Mouse (Mus musculus): ENCODE data around the gene Gm9495. TPM values are rescaled to one million over a fixed set of nuclear protein-coding genes. Genes with fewer than 3 reads are reported as not detected.
"Not testable (repeated sequence)": the region's sequence is repeated elsewhere in the genome, so short reads cannot be mapped to it uniquely, and the experiment has no call there.

Gm9495 gene
- polyA plus RNA-seq (2015; fragmentation: Nextera tagmentation; extraction: Ambion mirVana), result not detected in 2 replicates

DNA sequence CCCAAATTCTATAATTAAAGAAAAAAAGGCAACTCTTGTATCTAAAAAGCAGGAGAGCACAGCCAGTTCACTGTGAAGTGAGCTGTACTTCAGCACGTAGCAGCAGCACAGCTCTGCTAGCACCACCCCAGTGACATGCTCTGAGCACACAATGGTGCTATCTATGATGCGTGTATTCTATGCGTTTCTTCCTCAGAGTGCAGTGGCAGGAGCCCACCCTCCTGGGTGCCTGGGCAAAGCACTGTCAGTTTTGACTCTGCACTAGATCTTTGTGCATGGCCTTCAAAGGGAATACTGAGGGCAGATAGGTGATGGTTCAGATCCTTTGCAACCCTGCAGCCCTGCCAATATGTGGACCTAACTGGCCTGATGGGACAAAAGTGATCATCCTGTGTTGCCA lies at the start of gene Gm9495:
Gene Gm9495, minus strand, starts transcription at position 101 of the 400 bp plus-strand sequence.
- H3K27me3 ChIP-seq; H3K9ac ChIP-seq; H3K4me2 ChIP-seq; H3K9me3 ChIP-seq (replicated peaks); H3K4me1 ChIP-seq (replicated peaks); H3K36me3 ChIP-seq; ATAC-seq (ENCODE audit: low read depth); H3K27ac ChIP-seq; DNase-seq; H3K4me3 ChIP-seq (replicated peaks): not testable (repeated sequence)
- 79% methylated on average over 2 of the region's 3 CpGs for WGBS (ENCODE audit: insufficient replicate concordance)

GRCm38 (mm10) chr8:69474946-69475345 lies 21.6 kb upstream of the Gm9495 start:
- WGBS (ENCODE audit: insufficient replicate concordance), result 63% methylated on average over 3 of the region's 3 CpGs
- not testable (repeated sequence) for H3K36me3 ChIP-seq; H3K9ac ChIP-seq; H3K4me3 ChIP-seq (replicated peaks); H3K27ac ChIP-seq; DNase-seq; H3K4me1 ChIP-seq (replicated peaks); ATAC-seq (ENCODE audit: low read depth); H3K27me3 ChIP-seq; H3K9me3 ChIP-seq (replicated peaks); H3K4me2 ChIP-seq

DNA sequence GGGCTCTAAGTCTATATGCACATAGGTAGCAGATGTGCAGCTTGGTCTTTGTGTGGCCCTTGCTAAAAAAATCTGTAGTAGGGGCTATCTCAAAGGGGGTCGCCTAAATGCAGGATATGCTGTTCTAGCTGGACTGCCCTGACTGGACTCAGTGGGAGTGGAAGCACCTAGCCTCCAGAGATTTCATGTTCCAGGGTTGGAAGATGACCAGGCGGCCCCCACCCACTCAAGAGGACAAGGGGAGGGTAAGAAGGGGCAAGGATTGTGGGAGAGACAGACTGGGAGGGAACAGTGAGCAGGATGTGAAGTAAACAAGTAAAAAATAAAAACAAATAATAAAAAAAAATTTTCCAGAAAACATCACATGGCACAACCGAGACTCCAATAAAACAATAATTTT lies 33.3 kb downstream of the Gm9495 start:
- H3K4me2 ChIP-seq; H3K4me1 ChIP-seq (replicated peaks); H3K4me3 ChIP-seq (replicated peaks); DNase-seq; H3K9me3 ChIP-seq (replicated peaks); ATAC-seq (ENCODE audit: low read depth); H3K27ac ChIP-seq; H3K36me3 ChIP-seq; H3K27me3 ChIP-seq; H3K9ac ChIP-seq: not testable (repeated sequence)
- WGBS (ENCODE audit: insufficient replicate concordance), result 51% methylated on average over 3 of the region's 3 CpGs

DNA sequence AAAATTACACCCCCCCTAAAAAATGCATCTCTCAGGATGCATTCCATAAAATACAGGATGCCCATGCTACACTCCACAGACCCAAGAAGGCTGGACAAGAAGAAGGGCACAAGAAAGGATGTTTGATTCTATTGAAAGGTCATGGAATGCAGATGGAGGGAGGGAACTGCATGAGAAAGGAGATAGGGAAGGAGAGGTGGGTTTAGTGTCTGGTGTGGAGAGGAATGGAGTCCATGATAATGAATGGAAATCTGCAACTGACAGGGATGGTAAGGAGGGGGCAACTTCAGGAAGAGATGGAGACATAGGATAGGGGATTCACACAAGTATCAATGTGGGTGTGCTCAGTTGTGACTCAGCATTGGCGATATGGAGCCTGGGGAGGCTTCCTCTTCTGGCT lies 39.0 kb downstream of the Gm9495 start:
- Histone ChIP-seq H3K27me3 (no peaks in the 10 kb centered on the region), H3K4me2 (no peak overlapping the region), H3K9me3 (replicated peaks) (no peaks in the 10 kb centered on the region), H3K4me3 (replicated peaks) (no peak overlapping the region), H3K9ac (no peak overlapping the region), H3K4me1 (replicated peaks) (no peaks in the 10 kb centered on the region), H3K36me3 (no peaks in the 10 kb centered on the region), H3K27ac (no peak overlapping the region)
- ATAC-seq (ENCODE audit: low read depth) (no peak), DNase-seq (no peak)
- WGBS (ENCODE audit: insufficient replicate concordance), result 67% methylated on average over 1 of the region's 1 CpGs

GRCm38 (mm10) chr8:69404768-69405167 lies 48.6 kb downstream of the Gm9495 start:
- 61% methylated on average over 6 of the region's 6 CpGs for WGBS (ENCODE audit: insufficient replicate concordance)
- Histone ChIP-seq H3K9ac (no peak overlapping the region), H3K4me2 (no peak overlapping the region), H3K27me3 (no peaks in the 10 kb centered on the region), H3K4me3 (replicated peaks) (no peak overlapping the region), H3K27ac (no peak overlapping the region), H3K36me3 (no peaks in the 10 kb centered on the region), H3K4me1 (replicated peaks) (peaks cover 4% of the 10 kb centered on the region; the same call in 1 of the 2 replicates), H3K9me3 (replicated peaks) (no peaks in the 10 kb centered on the region)
- ATAC-seq (ENCODE audit: low read depth) (peak; percentile 50; the same call in 1 of the 2 replicates), DNase-seq (no peak)

DNA sequence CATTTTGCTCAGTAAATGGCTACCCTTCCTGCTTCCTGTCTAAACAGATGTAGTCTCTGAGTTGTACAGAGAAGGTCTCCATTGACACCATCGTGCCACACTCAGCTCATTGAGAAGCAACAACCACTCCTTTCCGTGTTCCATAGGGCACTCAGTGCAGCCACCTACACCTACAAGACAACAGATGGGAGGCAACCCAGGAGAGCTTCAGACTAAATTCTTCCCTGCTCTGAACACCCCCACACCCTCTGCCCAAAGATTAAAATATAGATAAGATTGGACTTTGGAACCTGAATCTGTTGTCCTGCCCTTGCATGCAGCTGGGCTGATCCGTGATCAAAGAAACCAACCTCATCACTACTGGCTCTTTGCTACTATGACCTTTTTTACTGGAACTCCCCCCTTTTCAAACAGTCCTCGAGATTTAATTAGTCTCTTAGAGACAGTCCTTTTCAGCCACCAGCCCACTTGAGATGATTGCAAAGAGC lies 53.4 kb downstream of the Gm9495 start:
- Histone ChIP-seq H3K27ac (peak overlapping the region; percentile 39; the same call in 1 of the 2 replicates), H3K9me3 (replicated peaks) (no peaks in the 10 kb centered on the region), H3K4me2 (peak overlapping the region; percentile 69), H3K4me3 (replicated peaks) (peak overlapping the region; percentile 57), H3K9ac (no peak overlapping the region), H3K4me1 (replicated peaks) (peaks cover 14% of the 10 kb centered on the region), H3K36me3 (no peaks in the 10 kb centered on the region), H3K27me3 (no peaks in the 10 kb centered on the region)
- 51% methylated on average over 4 of the region's 4 CpGs for WGBS (ENCODE audit: insufficient replicate concordance)
- ATAC-seq (ENCODE audit: low read depth) (no peak), DNase-seq (no peak)

GRCm38 (mm10) chr8:69399181-69399955 lies 54.0 kb downstream of the Gm9495 start:
- Histone ChIP-seq H3K36me3 (no peaks in the 10 kb centered on the region), H3K27me3 (no peaks in the 10 kb centered on the region), H3K9ac (peak overlapping the region; percentile 55; the same call in 1 of the 2 replicates), H3K9me3 (replicated peaks) (no peaks in the 10 kb centered on the region), H3K27ac (peak overlapping the region; percentile 39), H3K4me1 (replicated peaks) (peaks cover 18% of the 10 kb centered on the region), H3K4me2 (peak overlapping the region; percentile 69), H3K4me3 (replicated peaks) (peak overlapping the region; percentile 57)
- DNase-seq, result no peak
- ATAC-seq (ENCODE audit: low read depth), result peak; percentile 55
- WGBS (ENCODE audit: insufficient replicate concordance), result 16% methylated on average over 43 of the region's 43 CpGs

DNA sequence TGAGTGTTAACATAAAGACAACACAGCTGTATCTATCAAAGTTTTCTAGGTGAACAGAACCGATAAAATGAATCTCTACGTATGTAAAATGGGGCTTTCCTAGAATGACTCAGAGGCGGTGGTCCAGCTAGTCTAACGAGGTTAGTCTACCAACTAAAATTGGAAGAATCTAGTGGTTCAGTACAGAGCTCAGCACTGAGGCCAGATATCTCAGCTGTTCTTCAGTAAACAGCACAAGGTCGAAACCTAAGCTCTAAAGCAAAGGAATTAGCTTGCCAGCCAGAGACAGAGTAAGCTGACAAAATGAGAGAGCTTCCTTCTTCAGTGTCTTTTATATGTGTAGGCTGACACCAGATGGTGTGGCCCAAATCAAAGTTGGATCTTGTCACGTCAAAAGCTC lies 57.2 kb downstream of the Gm9495 start:
- ATAC-seq (ENCODE audit: low read depth) (no peak), DNase-seq (no peak)
- H3K27ac ChIP-seq, result no peak overlapping the region
- H3K4me3 ChIP-seq (replicated peaks), result no peak overlapping the region
- no peak overlapping the region for H3K4me2 ChIP-seq
- no peaks in the 10 kb centered on the region for H3K9me3 ChIP-seq (replicated peaks)
- no peaks in the 10 kb centered on the region for H3K36me3 ChIP-seq
- WGBS (ENCODE audit: insufficient replicate concordance), result 57% methylated on average over 6 of the region's 6 CpGs
- H3K27me3 ChIP-seq, result no peaks in the 10 kb centered on the region
- no peak overlapping the region for H3K9ac ChIP-seq
- peaks cover 20% of the 10 kb centered on the region for H3K4me1 ChIP-seq (replicated peaks)

- Histone ChIP-seq H3K36me3 (no peaks in the 10 kb centered on the region), H3K27me3 (no peaks in the 10 kb centered on the region), H3K9ac (peak overlapping the region; percentile 69), H3K4me2 (peak overlapping the region; percentile 69), H3K9me3 (replicated peaks) (no peaks in the 10 kb centered on the region), H3K27ac (peak overlapping the region; percentile 30), H3K4me3 (replicated peaks) (peak overlapping the region; percentile 63), H3K4me1 (replicated peaks) (peaks cover 20% of the 10 kb centered on the region)
- ATAC-seq (ENCODE audit: low read depth) (peak; percentile 89), DNase-seq (peak; percentile 66)
- 1% methylated on average over 26 of the region's 26 CpGs for WGBS (ENCODE audit: insufficient replicate concordance)
Measured at GRCm38 (mm10) chr8:69395050-69395789, 58.1 kb downstream of the Gm9495 start.

DNA sequence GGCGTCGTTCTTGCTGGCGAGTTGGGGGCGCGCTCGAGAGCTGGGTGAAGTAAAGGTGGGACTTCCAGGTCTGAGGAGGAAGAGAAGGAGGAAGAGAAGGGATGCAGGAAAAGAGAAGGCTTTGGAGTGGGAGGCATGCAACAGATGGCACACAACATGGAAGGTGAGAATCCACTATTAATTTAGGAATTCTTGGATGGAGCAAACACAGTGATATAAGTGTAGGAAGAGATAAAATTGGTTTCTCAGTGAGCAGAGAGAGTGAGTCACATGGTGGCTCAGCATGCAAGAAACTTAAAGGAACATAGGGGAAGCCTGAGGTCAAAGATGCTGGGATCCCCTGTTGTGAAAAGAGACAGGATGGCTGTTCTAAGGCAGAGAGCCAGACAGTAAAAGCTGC lies 69.0 kb downstream of the Gm9495 start:
- no peak for DNase-seq
- 86% methylated on average over 6 of the region's 6 CpGs for WGBS (ENCODE audit: insufficient replicate concordance)
- ATAC-seq (ENCODE audit: low read depth), result no peak
- H3K4me3 ChIP-seq (replicated peaks), result no peak overlapping the region
- no peak overlapping the region for H3K4me2 ChIP-seq
- no peak overlapping the region for H3K9ac ChIP-seq
- H3K27me3 ChIP-seq, result no peaks in the 10 kb centered on the region
- no peak overlapping the region for H3K27ac ChIP-seq
- no peaks in the 10 kb centered on the region for H3K4me1 ChIP-seq (replicated peaks)
- H3K9me3 ChIP-seq (replicated peaks), result peaks cover 9% of the 10 kb centered on the region; the same call in 1 of the 2 replicates
- H3K36me3 ChIP-seq, result peaks cover 18% of the 10 kb centered on the region

All from liver, embryonic 13.5 days (tissue).